Mouse (Mus musculus): Measurements from ENCODE around the gene Vangl1.

- TF ChIP-seq CTCF (IDR thresholded peaks at IDR 0.05; ENCODE audit: low read depth) (no peak), EP300 (IDR thresholded peaks at IDR 0.05; ENCODE audit: low read depth) (no peak)
Measured at GRCm38 (mm10) chr3:102194291-102195051, 10.0 kb downstream of the Vangl1 start.

Measured in liver, postnatal 0 days (tissue).